Mouse (Mus musculus) heart, postnatal 0 days (tissue): ENCODE measurements around the gene Gpat2.

ENCODE experiments used
- CTCF ChIP-seq: IDR thresholded peaks from 2 replicates; pipeline ENCODE4 v1.5.1; 2016; ENCODE audit warnings: antibody characterized with exemption, control low read depth, low read depth
- EP300 ChIP-seq: IDR thresholded peaks from 2 replicates; pipeline ENCODE4 v1.6.1; 2016; ENCODE audit warnings: antibody characterized with exemption, low read depth

- TF ChIP-seq CTCF, result no peak
- TF ChIP-seq EP300, result no peak
Observed at GRCm38 (mm10) chr2:127437697-127438096, 12.7 kb downstream of the Gpat2 start.
